Mouse (Mus musculus): ENCODE data around the gene Cactin.

- TF ChIP-seq CTCF (conservative IDR thresholded peaks at IDR 0.05; ENCODE audit: low read length) (no peak), POU5F1 (IDR thresholded peaks at IDR 0.05; ENCODE audit: borderline replicate concordance, low read length) (no peak)
These were observed 27.4 kb upstream of the Cactin start for GRCm38 (mm10) chr10:81293334-81294030.

Measured in E14TG2a.4 (cell line).